Mouse (Mus musculus) lung, postnatal 25 days (tissue): ENCODE data around the gene Ppp2r3a.

Experiments
- DNase-seq: peaks from one replicate; pipeline ENCODE4 v3.0.0; 2022; ENCODE audit warnings: low spot score

Ppp2r3a gene

GRCm38 (mm10) chr9:101152872-101153271 is 98.7 kb downstream of the Ppp2r3a start:
- DNase-seq, result no peak

GRCm38 (mm10) chr9:101143635-101144034 is 108.0 kb downstream of the Ppp2r3a start:
- no peak for DNase-seq

DNA sequence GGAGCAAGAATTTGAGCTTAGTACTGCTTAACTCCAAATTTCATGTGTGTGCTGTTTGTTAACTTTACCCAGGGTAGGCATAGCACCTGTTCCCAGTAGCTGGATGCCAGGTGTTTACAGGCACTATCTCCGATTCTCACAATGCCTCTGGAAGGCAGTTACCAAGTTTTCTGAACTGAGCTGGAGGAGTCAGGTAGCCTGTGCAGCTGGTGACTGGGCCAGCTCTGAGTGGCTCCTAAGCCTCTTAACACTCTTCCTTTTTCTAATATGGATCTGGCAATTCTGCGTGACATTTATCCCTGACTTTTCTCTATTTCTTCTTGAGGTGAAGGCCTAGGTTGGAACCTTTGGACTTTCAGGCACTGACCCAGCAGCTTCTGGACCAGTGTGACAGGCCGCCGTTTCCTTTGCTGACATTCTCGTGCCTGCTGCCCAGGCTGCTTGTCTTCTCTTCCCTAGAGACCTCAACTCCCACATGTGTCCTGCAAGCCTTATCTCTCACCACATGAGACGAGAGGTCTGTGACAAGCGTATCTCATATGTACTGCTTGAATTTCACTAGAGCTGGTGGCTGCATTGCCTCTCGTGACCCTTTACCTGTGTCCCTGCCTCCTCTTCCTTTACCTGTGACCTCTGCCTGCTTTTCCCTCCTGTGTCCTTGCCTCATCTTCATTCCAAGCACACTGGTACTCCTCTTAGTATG is 137.3 kb downstream of the Ppp2r3a start:
- no peak for DNase-seq

DNA sequence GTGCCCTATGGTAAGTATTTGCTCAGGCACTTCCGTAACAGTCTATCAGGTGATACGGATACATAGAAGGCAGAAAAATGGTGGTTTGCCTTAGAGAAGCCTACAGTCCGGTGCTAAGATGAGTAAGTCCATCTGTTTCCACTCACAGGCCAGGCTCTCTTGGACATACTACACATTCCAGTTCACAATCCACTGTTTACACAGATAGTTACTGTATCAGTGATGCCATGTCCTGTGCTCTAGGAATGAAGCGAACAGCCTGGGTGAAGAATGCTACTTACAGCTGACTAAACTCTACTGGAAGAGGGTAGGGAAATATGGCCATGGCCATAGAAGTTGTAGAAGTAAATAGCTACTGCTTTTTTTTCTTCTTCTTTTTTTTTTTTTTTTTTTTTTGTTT is 138.3 kb downstream of the Ppp2r3a start:
- no peak for DNase-seq

GRCm38 (mm10) chr9:101110013-101110412 is 141.6 kb downstream of the Ppp2r3a start:
- DNase-seq, result peak; percentile 27

- DNase-seq, result no peak
These were observed 144.2 kb downstream of the Ppp2r3a start for GRCm38 (mm10) chr9:101107386-101107785.

DNA sequence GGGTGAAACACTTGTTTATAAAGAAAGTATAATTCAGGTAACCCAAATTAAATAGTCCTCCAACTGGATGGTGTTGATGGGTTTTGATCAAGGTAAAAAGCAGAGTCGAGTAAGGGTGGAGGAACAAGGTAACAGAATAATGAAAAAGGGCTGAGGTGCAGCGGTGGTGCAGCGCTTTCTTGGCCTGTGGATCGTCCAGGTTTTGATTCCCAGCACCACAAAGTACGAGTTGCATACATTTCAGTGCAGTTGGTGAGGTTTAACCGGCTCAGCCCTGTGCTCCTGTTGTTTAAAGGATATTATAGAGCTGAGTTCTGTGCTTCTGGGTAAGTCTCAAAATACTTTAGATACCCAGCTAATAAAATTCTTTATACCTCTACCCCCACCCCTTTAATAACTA is 145.9 kb downstream of the Ppp2r3a start:
- DNase-seq, result no peak

DNA sequence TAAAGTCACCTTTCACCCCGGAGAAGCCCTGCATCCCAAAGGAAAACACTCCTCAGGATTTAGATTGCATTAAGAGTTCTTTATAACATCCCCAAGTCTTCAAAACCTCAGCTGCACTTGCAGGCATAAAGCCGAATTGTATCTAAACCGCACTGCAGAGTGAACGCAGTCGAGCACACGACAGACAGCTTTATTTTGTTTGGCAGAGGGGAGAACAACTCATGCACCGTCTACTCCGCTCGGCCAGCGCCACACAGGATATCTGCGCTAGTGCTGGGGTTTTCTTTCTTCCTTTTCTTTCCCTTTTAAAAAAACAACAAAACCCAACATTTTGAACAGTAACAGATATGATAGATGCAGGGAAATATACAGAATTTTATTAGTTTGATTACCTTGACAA is 146.7 kb downstream of the Ppp2r3a start:
- no peak for DNase-seq

- DNase-seq, result no peak
These were observed 149.3 kb downstream of the Ppp2r3a start for GRCm38 (mm10) chr9:101102288-101102687.

DNA sequence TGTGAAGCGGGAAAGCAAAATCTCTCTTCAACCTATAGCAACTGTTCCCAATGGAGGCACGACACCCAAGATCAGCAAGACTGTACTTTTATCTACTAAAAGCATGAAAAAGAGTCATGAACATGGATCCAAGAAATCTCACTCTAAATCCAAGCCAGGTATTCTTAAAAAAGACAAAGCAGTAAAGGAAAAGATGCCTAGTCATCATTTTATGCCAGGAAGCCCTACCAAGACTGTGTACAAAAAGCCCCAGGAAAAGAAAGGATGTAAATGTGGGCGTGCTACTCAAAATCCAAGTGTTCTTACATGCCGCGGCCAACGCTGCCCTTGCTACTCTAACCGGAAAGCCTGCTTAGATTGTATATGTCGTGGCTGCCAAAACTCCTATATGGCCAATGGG is 150.0 kb downstream of the Ppp2r3a start:
- no peak for DNase-seq

DNA sequence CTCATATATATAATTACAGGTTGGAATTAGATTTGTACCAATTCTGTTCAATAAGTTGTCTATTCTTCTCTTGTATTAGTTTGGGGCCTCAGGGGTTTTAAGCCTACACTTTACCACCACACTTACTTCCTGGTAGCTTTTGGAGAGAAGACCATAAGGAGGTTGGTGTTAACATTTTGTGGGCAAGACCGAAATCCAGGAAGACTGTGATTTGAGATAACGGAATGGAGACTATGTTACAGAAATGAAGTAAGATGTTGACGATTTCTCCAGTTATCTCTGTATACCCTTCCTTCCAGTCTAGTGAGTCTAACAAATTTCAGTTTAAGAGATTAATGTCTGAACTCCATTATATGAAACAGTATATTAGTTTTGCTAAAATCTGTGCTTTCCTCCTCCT is 151.4 kb downstream of the Ppp2r3a start:
- DNase-seq, result no peak

- peak; percentile 24 for DNase-seq
These were observed 152.2 kb downstream of the Ppp2r3a start for GRCm38 (mm10) chr9:101099445-101099844.

GRCm38 (mm10) chr9:101097542-101097941 is 154.1 kb downstream of the Ppp2r3a start:
- DNase-seq, result no peak

GRCm38 (mm10) chr9:101096461-101096860 is 155.1 kb downstream of the Ppp2r3a start:
- DNase-seq, result no peak

GRCm38 (mm10) chr9:101095425-101095824 is 156.2 kb downstream of the Ppp2r3a start:
- DNase-seq, result no peak

DNA sequence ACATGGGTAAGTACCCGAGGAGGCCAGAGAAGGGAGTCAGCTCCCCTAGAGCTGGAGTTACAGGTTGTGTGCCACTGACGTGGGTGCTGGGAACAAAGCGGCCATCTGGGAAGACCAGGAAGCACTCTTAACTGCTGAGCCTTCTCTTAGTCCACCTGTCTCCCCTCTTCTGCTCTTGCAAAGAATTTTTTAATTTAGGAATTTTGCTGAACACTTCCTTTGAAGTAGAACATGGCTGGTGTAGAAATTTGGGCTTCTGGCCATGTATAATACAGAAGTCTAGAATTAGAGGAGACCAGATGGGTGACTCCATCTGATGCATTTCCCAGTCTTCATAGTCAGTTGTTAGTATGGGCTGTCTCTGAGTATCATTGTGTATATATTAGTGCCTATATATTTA is 167.9 kb downstream of the Ppp2r3a start:
- DNase-seq, result no peak

- peak; percentile 32 for DNase-seq
These were observed 171.4 kb downstream of the Ppp2r3a start for GRCm38 (mm10) chr9:101080046-101080685.

DNA sequence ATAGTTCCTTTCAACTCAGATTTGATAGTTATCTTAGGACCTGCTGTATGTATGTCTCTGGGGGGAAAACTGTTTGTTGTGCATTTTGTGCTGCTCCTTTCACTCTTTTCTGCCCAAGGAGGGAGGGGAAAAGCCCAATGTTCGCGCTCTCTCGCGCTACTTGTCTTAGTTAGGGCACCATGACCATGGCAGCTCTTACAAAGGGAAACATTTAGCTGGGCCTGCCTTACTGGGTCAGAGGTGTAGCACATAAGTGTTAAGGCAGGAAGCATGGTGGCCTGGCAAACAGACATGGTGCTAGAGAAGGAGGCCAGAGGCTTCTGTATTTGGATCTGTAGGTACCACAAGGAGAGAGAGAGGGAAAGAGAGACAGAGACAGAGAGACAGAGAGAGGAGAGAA is 173.0 kb downstream of the Ppp2r3a start:
- DNase-seq, result no peak

DNA sequence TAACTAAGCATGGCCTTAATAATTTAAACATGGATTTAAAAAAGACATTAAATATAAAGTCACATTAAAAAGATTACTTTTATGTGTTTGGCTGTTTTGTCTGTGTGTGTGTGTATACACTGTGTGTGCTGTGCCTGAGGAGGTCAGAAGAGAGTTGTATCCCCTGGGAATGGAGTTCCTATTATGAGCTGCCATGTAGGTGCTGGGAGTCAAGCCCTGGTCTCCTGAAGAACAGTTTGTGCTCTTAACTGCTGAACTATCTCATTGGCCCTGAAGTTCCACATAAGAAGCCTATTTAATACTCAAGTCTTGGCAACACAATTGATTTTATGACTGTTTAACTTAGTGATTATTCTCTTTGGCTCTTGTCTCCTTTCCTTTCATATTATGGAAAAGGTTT is 174.1 kb downstream of the Ppp2r3a start:
- no peak for DNase-seq

DNA sequence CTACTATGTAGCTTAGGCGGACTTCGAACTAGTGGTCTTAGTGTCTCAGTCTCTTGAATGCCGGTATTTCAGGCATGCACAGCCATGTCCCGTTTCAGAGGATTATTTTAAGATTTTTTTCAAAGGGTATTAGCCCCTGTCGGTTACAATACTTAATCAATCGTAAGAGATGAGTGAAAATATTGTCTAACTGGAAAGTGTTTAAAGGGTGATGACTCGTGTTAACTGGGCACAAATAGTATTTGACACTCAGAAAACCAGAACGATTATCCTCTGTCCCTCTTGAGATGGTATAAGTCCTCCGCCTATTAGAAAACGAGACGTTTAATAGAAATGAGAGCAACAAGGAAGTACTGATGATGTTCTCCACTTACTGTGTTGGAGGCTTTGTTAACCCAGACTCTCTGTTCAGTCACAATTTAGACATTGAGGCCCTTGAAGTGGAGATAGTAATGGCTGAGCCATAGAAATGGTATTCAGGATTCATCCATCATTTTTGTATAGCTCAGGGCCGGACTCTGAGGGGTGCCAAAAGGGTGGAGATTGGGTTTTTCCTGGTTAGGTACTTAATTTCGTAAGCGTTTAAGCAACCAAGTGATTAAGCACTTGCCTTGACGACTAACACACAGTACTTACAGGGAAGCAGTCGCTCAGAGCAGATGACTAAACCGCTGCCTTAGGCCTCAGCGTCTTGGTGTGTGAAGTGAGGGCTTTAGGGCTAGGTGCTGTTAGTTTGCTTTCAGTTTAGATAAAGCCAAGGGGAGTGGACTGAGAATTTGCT is 175.3 kb downstream of the Ppp2r3a start:
- peak; percentile 57 for DNase-seq

GRCm38 (mm10) chr9:101075694-101076093 is 175.9 kb downstream of the Ppp2r3a start:
- DNase-seq, result no peak

DNA sequence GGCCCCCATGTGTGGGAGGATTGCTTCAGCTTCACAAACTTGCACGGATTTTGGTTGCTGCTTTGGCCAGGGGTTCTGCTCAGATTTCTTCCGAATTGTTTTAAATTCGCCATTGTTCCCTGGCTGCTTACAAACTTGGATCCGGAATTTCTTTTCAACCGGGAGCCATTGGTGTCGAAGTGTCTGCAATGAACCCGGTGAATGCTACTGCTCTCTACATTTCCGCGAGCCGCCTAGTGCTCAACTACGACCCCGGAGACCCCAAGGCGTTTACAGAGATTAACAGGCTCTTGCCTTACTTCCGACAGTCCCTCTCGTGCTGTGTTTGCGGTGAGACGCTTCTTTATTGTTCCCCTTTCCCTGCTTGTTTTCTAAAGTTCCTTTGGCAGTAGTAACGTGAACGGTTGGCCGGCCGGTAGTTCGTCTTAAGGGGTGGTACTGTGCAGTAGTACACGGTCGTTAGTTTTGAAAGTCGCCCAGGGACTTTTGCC is 176.5 kb downstream of the Ppp2r3a start:
- DNase-seq, result peak; percentile 25
